Mouse (Mus musculus) megakaryocyte-erythroid progenitor cell, adult 5-6 weeks (primary cell): ENCODE measurements around the gene Apoa1. TPM values are rescaled to one million over a fixed set of nuclear protein-coding genes. Genes with fewer than 3 reads are reported as not detected.

Experiments used
- ATAC-seq: replicated peaks from 2 replicates; pipeline ENCODE4 v1.8.0; 2016; ENCODE audit warnings: mild to moderate bottlenecking, inconsistent platforms; ENCODE audit not compliant: severe bottlenecking, poor library complexity, low FRiP score, low TSS enrichment
- total RNA-seq, 2 experiments: library from RNA; stranded (forward) in 1 of 2; stranded (reverse) in 1 of 2; fragments of 200-1000, 215-1000 nt in 1 of 2; fragments of >200 nt in 1 of 2; fragmentation: Nextera tagmentation in 1 of 2; gene quantifications; 2 replicates each; pipeline ENCODE4 v1.2.3; 2014 to 2017

Gene Apoa1
- total RNA-seq, 2 experiments from 2014 or later, result not detected

GRCm38 (mm10) chr9:46246752-46247324 is 18.5 kb downstream of the Apoa1 start:
- ATAC-seq, result peak; percentile 81

- no peak for ATAC-seq
These were observed 27.8 kb downstream of the Apoa1 start for GRCm38 (mm10) chr9:46256177-46256576.

- no peak for ATAC-seq
These were observed 28.4 kb downstream of the Apoa1 start for GRCm38 (mm10) chr9:46256658-46257385.

- ATAC-seq, result no peak
These were observed 29.2 kb downstream of the Apoa1 start for GRCm38 (mm10) chr9:46257546-46257945.

- ATAC-seq, result no peak
These were observed 30.7 kb downstream of the Apoa1 start for GRCm38 (mm10) chr9:46259111-46259510.

GRCm38 (mm10) chr9:46261131-46261530 is 32.8 kb downstream of the Apoa1 start:
- no peak for ATAC-seq

- ATAC-seq, result no peak
These were observed 40.0 kb downstream of the Apoa1 start, which contains the start of gene Apoa5 for GRCm38 (mm10) chr9:46268343-46268873. Gene Apoa5 (plus strand): TSS chr9:46268633.

GRCm38 (mm10) chr9:46269125-46269524 is 40.7 kb downstream of the Apoa1 start:
- no peak for ATAC-seq

- ATAC-seq, result no peak
These were observed 42.4 kb downstream of the Apoa1 start for GRCm38 (mm10) chr9:46270782-46271181.

GRCm38 (mm10) chr9:46272070-46272469 is 43.7 kb downstream of the Apoa1 start:
- ATAC-seq, result peak; percentile 48

- peak; percentile 93 for ATAC-seq
These were observed 44.5 kb downstream of the Apoa1 start, which contains the start of gene Zpr1 for GRCm38 (mm10) chr9:46272677-46273454. Gene Zpr1 (plus strand): TSS chr9:46273064.

- no peak for ATAC-seq
These were observed 46.1 kb downstream of the Apoa1 start for GRCm38 (mm10) chr9:46274494-46274893.

Other genes with a start within 250 kb of the Apoa1 start
- gene Pafah1b2, start 215.9 kb upstream of the Apoa1 start, total RNA-seq (2014; fragmentation: Nextera tagmentation), result 26.5 and 36.8 TPM in 2 replicates
- 111 and 144 TPM in 2 replicates for gene Pafah1b2, start 215.9 kb upstream of the Apoa1 start, total RNA-seq (2017)
- 23.8 and 29.0 TPM in 2 replicates for gene Sik3, start 215.8 kb upstream of the Apoa1 start, total RNA-seq (2014; fragmentation: Nextera tagmentation)
- gene Sik3, start 215.8 kb upstream of the Apoa1 start, total RNA-seq (2017), result 15.2 and 16.6 TPM in 2 replicates
- not detected in 2 replicates for gene Apoc3, start 7.1 kb downstream of the Apoa1 start, total RNA-seq (2014; fragmentation: Nextera tagmentation)
- not detected in 2 replicates for gene Apoc3, start 7.1 kb downstream of the Apoa1 start, total RNA-seq (2017)
- gene Apoa4, start 12.1 kb downstream of the Apoa1 start, total RNA-seq (2014; fragmentation: Nextera tagmentation), result not detected in 2 replicates
- gene Apoa4, start 12.1 kb downstream of the Apoa1 start, total RNA-seq (2017), result not detected in 2 replicates
- gene Apoa5, start 40.1 kb downstream of the Apoa1 start, total RNA-seq (2014; fragmentation: Nextera tagmentation), result not detected in 2 replicates
- not detected in 2 replicates for gene Apoa5, start 40.1 kb downstream of the Apoa1 start, total RNA-seq (2017)
- 74.5 and 83.1 TPM in 2 replicates for gene Zpr1, start 44.5 kb downstream of the Apoa1 start, total RNA-seq (2014; fragmentation: Nextera tagmentation)
- gene Zpr1, start 44.5 kb downstream of the Apoa1 start, total RNA-seq (2017), result 44.6 and 76.4 TPM in 2 replicates
- gene Bud13, start 54.4 kb downstream of the Apoa1 start, total RNA-seq (2014; fragmentation: Nextera tagmentation), result 14.0 and 18.1 TPM in 2 replicates
- gene Bud13, start 54.4 kb downstream of the Apoa1 start, total RNA-seq (2017), result 13.8 and 16.0 TPM in 2 replicates
- gene 4931429L15Rik, start 91.4 kb downstream of the Apoa1 start, total RNA-seq (2014; fragmentation: Nextera tagmentation), result not detected in 2 replicates
- not detected in 2 replicates for gene 4931429L15Rik, start 91.4 kb downstream of the Apoa1 start, total RNA-seq (2017)